Mouse (Mus musculus): ENCODE measurements around the gene Gm17124. TPM values are rescaled to one million over a fixed set of nuclear protein-coding genes. Genes with fewer than 3 reads are reported as not detected.
"Not testable (repeated sequence)": the region's sequence is repeated elsewhere in the genome, so short reads cannot be mapped to it uniquely, and the experiment has no call there.

Gm17124 gene
- not detected in 2 replicates for polyA plus RNA-seq (2015; fragmentation: Nextera tagmentation; extraction: Ambion mirVana)

DNA sequence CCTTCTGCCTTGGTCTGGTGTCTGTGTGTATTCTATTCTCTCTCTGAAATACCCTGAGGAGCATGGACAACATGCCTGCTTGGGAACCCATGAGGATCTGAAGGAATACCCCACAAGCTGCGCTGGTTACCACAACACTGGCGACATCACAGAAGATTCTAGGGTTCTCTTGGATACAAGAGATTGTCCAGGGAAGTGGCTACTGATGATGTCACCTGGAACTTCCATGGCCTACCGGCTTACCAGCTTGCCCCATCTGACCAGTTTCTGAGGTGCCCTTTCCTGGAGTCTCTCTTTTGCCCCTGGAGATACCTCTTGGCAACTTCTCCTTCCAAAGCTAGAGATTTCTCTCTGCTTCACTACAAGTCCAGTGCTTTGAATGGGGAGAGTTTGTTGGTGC, at the start of gene Gm17124:
TSS of gene Gm17124 (minus strand) at position 101 of the 400 bp plus-strand sequence.
- not testable (repeated sequence) for H3K9ac ChIP-seq; H3K4me1 ChIP-seq; H3K36me3 ChIP-seq; H3K9me3 ChIP-seq (replicated peaks); H3K27me3 ChIP-seq; H3K4me3 ChIP-seq (replicated peaks); H3K27ac ChIP-seq (replicated peaks); ATAC-seq (ENCODE audit: insufficient number of reproducible peaks, low FRiP score, low TSS enrichment, low read depth); H3K4me2 ChIP-seq (replicated peaks)
- WGBS, result no CpG with 5 or more reads among the region's 3 CpGs

DNA sequence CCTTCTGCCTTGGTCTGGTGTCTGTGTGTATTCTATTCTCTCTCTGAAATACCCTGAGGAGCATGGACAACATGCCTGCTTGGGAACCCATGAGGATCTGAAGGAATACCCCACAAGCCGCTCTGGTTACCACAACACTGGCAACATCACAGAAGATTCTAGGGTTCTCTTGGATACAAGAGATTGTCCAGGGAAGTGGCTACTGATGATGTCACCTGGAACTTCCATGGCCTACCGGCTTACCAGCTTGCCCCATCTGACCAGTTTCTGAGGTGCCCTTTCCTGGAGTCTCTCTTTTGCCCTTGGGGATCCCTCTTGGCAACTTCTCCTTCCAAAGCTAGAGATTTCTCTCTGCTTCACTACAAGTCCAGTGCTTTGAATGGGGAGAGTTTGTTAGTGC, 42.1 kb upstream of the Gm17124 start, which contains the start of gene Gm3633:
TSS of gene Gm3633 (minus strand) at position 101 of the 400 bp plus-strand sequence.
- H3K9ac ChIP-seq; ATAC-seq (ENCODE audit: insufficient number of reproducible peaks, low FRiP score, low TSS enrichment, low read depth); H3K4me1 ChIP-seq; H3K9me3 ChIP-seq (replicated peaks); H3K4me2 ChIP-seq (replicated peaks); H3K27ac ChIP-seq (replicated peaks); H3K27me3 ChIP-seq; H3K4me3 ChIP-seq (replicated peaks); H3K36me3 ChIP-seq: not testable (repeated sequence)
- 83% methylated on average over 1 of the region's 2 CpGs for WGBS

Small RNA genes lying within 50 kb of the gene (microRNA-seq; reads per million reads assigned to microRNA genes)
- not detected for gene Gm23620 (ENCODE audit: borderline number of aligned reads)
- not detected for gene Gm25228 (ENCODE audit: borderline number of aligned reads)

Other genes starting within 250 kb of the Gm17124 start
- gene Gm8005, start 160.2 kb downstream of the Gm17124 start, polyA plus RNA-seq (2015; fragmentation: Nextera tagmentation; extraction: Ambion mirVana), result not detected in 2 replicates
- not detected in 2 replicates for gene Gm8011, start 136.0 kb downstream of the Gm17124 start, polyA plus RNA-seq (2015; fragmentation: Nextera tagmentation; extraction: Ambion mirVana)
- not detected in 2 replicates for gene Gm8020, start 97.5 kb downstream of the Gm17124 start, polyA plus RNA-seq (2015; fragmentation: Nextera tagmentation; extraction: Ambion mirVana)
- gene Gm8024, start 75.6 kb downstream of the Gm17124 start, polyA plus RNA-seq (2015; fragmentation: Nextera tagmentation; extraction: Ambion mirVana), result not detected in 2 replicates
- gene Gm3633, start 42.0 kb upstream of the Gm17124 start, polyA plus RNA-seq (2015; fragmentation: Nextera tagmentation; extraction: Ambion mirVana), result not detected in 2 replicates
- not detected in 2 replicates for gene Gm10378, start 56.1 kb upstream of the Gm17124 start, polyA plus RNA-seq (2015; fragmentation: Nextera tagmentation; extraction: Ambion mirVana)
- gene Gm3015, start 168.9 kb upstream of the Gm17124 start, polyA plus RNA-seq (2015; fragmentation: Nextera tagmentation; extraction: Ambion mirVana), result not detected in 2 replicates
- gene Gm10377, start 198.1 kb upstream of the Gm17124 start, polyA plus RNA-seq (2015; fragmentation: Nextera tagmentation; extraction: Ambion mirVana), result not detected in 2 replicates

Data from embryonic facial prominence, embryonic 15.5 days (tissue).